Mouse (Mus musculus): ENCODE measurements around the gene Arid3a.

The Arid3a gene

DNA sequence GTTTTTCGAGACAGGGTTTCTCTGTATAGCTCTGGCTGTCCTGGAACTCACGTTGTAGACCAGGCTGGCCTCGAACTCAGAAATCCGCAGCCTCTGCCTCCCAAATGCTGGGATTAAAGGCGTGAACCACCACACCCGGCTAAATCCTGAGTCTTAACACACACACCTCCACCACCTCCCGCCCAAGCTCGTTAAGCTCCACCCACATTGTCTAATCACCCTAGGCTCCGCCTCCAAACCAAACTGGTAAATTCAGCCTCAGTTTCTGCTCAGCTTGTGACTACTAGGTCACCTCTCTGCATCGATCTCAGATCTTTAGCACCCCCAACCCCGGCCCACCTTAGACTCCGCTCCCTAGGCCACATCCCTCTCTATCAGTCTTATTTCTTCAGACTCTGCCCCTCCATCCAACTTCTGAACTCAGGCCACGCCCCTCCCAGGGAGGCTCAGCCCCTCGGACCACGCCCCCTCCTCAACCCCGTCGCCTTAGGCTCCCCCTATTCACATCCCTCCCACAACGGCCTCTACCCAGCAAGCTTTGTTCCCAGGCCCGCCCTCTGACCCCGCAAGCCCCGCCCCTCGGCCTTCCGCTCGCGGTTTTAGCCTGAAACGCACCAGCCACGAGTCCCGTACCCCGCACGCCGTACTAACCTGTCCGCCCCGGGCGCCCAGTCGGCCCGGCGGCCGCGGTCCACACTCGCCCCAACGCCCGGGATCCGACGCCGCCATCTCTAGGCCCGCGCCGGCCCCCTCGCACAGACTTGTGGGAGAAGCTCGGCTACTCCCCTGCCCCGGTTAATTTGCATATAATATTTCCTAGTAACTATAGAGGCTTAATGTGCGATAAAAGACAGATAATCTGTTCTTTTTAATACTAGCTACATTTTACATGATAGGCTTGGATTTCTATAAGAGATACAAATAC, 18.4 kb upstream of the Arid3a start, which contains the start of gene Med16:
Med16 (minus strand) TSS at position 757 of the 925 bp plus-strand sequence.
- in situ Hi-C loops (cut with MboI, MseI) = loop anchor here in 1 of 2 experiments (10.0 kb wide), 1 partner anchor 484 kb away; no protein-coding TSS in a partner anchor

DNA sequence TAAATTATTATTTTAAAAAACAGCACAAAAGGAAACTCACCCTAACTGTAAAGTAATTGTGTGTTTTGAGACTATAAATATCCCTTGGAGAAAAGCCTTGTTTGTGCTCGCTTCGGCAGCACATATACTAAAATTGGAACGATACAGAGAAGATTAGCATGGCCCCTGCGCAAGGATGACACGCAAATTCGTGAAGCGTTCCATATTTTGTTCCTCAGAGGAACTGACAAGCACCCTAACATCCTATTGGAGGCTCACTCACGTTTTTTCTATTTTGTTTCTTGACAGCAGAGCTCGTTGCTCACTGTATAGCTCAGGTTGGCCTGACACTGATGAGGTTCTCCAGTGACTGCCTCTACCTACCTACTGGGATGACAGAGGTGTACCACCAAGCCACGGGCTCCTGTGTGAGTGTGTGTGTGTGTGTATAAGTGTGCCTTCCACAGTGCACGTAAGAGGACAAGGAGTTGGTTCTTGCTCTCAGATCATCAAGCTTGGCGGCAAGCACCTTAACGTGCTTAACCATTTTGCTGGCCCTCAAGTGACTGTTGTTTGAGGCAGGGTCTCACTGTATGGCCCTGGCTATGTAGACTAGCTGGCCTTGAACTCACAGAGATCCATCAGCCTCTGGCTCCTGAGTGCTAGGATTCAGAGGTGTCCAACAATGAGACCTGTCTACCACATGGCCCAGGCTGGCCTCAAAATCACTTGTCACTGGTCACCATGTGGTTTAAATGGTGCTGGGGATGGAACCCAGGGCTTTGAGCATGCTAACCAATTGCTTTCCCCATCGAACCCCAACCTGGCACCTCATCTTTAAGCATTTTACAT, 17.5 kb upstream of the Arid3a start:
- in situ Hi-C loops (cut with MboI, MseI) = loop anchor here in 1 of 2 experiments (10.0 kb wide), 1 partner anchor 485 kb away; no protein-coding TSS in a partner anchor

DNA sequence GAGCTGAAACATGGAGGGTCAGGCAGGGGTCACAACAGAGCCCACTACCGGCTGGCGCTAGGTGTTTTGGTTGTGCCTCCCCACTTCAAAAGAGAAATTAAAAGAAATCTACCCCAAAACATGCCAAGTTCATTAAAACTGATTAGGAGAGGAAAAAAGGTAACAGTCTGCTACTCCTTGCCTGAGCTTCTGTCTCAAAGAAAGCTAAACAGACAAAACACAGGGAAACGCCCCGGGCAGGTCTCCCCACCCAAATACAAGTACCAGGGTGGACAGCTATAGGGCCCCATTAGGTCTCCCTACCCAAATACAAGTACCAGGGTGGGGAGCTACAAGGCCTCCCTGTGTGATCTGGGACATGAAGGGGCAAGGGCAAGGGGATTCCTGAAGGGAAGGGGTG, 16.3 kb upstream of the Arid3a start, which contains the start of gene Gm26602:
Gm26602 (plus strand) TSS at position 301 of the 400 bp plus-strand sequence.
- in situ Hi-C loops (cut with MboI, MseI) = no loop called here

DNA sequence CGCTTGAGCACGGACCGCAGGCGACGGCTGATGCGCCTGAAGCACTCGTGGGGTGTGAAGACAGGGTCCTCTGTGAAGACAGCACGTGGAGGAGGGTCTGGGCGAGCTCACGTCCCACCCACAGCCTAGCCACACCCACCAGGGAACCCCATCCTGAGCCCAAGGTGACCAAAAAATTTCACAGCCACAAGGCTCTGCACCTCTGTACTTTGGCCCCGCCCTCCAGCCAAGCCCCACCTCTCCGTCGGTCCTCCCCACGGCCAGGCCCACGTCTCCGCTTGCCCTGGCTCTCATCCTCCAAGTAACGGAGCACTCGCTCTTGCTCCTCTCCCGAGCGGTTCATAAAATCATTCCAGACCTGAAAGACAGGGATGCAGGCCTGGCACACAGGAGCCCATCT, 14.4 kb upstream of the Arid3a start:
- in situ Hi-C loops (cut with MboI, MseI) = no loop called here

DNA sequence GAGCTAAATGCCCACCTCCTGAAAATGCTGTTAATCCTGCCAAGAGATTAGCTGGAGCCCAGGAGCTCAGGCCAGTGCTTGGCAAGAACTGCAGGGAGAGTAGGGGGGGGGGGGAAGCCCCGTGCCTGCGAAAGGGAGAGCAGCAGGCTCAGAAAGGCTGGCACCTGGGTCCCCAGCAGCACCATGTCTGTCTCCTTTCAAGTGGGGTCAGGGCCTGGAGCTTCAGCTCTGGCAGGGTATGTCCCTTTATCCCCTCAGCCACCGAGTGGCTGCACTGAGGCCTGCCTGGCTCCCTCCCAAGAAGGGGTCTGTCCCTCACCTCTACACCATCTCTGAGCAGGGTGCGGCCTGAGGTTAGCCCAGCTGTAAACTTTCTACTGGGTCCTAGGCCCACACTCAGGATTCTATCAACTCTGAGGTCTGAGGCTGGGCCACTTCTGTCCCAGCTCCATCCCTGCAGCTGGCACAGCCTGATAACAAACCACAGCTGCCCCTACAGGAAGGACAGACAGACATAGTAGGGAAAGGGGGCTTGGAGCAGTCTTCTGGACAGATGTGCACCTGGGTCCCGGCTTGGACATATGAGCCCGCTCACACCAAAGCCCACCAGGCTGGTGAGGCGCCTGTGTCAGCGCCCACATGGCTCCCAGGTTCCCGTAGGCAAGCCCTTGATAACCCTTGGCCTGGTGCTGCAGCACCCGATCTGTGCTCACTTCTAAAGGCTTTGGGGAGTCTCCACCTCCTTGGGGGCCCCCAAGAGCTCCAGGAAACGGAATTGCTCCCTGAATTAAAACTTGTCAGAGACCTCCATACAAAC, 12.5 kb upstream of the Arid3a start:
- in situ Hi-C loops (cut with MboI, MseI) = no loop called here

DNA sequence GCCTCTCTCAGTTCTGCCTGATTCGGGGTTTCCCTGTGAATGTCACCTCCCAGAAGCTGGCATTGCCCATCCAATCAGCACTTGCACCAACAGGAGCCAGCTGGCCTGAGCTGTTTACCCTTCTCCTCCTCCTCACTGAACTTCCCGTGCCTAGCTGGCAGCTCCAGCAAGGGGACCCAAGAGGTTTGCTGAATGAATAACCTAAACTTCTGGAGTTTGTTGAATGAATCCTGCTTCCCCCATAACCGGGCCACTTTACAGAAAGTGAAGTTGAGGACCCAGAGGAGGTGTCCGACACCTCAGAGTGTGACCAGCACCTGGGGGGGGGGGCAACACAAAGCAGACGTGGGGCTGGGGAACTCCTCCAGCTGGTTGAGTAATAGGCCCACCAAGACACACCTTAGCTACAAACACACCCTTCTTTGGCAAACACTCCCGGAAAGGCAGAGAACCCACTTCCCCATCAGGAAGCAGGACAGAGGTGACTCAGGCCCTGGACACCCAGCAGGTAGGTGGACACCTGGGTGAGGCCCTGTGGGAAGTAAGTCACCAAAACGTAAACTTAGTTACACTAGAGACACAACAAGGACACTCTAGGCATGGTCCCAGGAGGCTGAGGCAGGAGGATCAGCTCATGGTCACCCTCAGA, 11.8 kb upstream of the Arid3a start:
- in situ Hi-C loops (cut with MboI, MseI) = no loop called here

GRCm38 (mm10) chr10:79916081-79916480, 10.8 kb upstream of the Arid3a start:
- in situ Hi-C loops (cut with MboI, MseI) = no loop called here

- in situ Hi-C loops (cut with MboI, MseI) = no loop called here
Observed at GRCm38 (mm10) chr10:79916808-79917531, 9.9 kb upstream of the Arid3a start, which contains the start of gene Kiss1r. Kiss1r (plus strand) TSS chr10:79916971.

DNA sequence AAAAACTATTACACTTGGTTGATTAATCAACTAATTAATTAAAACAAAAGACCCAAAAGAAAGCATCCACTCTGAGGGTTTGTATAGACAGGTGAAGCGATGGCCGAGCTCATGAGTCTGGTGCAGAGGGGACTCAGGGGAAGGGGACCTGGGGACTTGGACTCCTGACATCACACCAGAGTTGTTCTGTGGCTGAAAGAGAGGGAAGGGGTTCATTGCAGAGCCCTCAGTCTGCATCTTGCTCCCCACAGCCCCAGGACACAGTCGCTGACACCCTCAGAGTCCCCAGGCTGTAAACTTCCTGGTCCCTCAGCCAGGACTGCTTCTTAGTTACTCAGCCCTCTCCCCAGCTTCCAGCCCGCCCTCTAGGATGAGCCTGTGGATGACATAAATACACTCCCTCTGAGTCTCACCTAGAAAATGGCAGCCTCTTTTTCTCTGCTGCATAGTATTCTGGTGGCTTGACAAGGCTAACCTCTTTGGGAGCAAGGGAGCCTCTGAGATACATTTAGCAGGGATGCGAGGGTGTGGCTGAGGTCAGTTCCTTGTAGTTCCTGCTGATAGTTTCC, 9.2 kb upstream of the Arid3a start:
- in situ Hi-C loops (cut with MboI, MseI) = no loop called here

DNA sequence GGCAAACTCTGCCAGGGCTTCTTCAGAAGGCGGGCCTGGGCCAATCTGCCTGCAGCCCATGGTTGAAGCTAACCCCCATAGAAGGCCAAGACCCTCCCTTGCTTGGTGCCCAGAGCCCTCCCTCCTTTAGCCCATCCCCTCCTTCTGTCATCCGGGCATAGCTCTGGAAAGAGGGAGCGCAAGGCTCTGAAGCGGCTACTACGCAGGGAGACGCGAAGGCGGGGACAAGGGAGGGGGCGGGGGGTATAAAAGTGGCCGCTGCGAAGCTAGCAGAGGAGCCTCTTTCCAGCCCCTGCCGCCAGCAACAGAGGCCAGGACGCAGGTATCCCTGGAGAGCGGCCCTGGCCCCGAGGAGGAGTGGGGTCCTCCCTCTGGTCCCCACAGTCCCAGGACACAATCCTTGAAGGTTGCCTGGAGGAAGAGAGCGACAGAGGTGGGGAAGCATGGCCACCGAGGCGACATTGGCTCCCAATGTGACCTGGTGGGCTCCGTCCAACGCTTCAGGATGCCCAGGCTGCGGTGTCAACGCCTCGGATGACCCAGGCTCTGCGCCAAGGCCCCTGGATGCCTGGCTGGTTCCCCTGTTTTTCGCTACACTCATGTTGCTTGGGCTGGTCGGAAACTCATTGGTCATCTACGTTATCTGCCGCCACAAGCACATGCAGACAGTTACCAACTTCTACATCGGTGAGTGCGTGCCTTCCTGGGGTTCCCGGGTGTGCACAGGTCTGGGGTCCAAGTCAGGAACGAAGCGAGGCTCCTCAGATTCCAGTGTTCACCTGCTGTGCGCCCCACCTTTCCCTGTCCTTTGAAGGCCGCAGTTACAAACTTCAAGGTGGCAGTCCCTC, 8.4 kb upstream of the Arid3a start:
- in situ Hi-C loops (cut with MboI, MseI) = no loop called here

- in situ Hi-C loops (cut with MboI, MseI) = no loop called here
Observed at GRCm38 (mm10) chr10:79919251-79919849, 7.5 kb upstream of the Arid3a start.

DNA sequence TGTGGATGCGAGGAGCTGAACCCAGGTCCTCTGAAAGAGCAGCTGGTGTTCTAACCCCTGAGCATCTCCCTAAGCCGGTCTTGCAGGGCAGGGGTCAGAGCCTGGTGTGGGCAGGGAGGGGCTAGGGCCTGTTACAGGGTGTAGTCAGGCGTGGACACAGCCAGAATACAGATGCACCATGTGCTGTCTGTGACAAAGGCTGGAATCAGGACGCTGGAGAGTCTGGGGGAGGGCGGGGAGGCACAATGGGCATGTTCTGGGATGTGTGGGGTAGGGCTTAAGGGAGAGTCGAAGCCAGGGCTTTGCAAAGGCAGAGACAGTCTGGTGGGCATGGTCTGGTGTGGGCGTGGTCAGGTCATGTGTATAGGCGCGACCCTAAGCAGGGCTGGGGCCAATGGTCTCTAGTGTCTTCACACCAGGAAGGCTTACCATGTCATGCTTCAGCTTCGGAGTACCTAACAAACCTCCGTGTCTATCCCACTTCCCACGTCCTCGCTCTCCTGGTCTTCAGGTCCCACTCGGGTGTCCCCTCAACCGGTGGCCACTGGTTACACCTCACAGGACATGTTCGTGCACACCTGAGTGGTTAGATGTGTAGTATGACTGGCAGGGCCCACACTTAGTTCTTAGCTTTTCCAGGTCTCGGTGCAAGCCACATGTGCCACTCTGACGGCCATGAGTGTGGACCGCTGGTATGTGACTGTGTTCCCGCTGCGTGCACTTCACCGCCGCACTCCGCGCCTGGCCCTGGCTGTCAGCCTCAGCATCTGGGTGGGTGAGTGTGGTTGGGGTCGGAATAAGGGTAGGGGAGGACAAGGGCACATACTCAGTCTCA, 6.6 kb upstream of the Arid3a start:
- in situ Hi-C loops (cut with MboI, MseI) = loop anchor here (5.0 to 10.0 kb wide), 2 partner anchors 38 to 85 kb away; no protein-coding TSS in a partner anchor

GRCm38 (mm10) chr10:79920958-79921535, 5.8 kb upstream of the Arid3a start, which contains the start of gene R3hdm4:
R3hdm4 (minus strand) TSS chr10:79921208.
- in situ Hi-C loops (cut with MboI, MseI) = loop anchor here (5.0 to 10.0 kb wide), 2 partner anchors 39 to 86 kb away; no protein-coding TSS in a partner anchor

DNA sequence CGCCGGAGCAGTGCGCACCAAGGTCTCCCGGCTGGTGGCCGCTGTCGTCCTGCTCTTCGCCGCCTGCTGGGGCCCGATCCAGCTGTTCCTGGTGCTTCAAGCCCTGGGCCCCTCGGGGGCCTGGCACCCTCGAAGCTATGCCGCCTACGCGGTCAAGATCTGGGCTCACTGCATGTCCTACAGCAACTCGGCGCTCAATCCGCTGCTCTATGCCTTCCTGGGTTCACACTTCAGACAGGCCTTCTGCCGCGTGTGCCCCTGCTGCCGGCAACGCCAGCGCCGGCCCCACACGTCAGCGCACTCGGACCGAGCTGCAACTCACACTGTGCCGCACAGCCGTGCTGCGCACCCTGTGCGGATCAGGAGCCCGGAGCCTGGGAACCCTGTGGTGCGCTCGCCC, 5.3 kb upstream of the Arid3a start:
- in situ Hi-C loops (cut with MboI, MseI) = loop anchor here (5.0 to 10.0 kb wide), 2 partner anchors 39 to 87 kb away; no protein-coding TSS in a partner anchor

GRCm38 (mm10) chr10:79924998-79925784, 1.7 kb upstream of the Arid3a start:
- in situ Hi-C loops (cut with MboI, MseI) = loop anchor here (5.0 to 10.0 kb wide), 2 partner anchors 43 to 90 kb away; no protein-coding TSS in a partner anchor
